8 mouse cellular contexts compared by ENCODE assay signal in the genomic region with DNA sequence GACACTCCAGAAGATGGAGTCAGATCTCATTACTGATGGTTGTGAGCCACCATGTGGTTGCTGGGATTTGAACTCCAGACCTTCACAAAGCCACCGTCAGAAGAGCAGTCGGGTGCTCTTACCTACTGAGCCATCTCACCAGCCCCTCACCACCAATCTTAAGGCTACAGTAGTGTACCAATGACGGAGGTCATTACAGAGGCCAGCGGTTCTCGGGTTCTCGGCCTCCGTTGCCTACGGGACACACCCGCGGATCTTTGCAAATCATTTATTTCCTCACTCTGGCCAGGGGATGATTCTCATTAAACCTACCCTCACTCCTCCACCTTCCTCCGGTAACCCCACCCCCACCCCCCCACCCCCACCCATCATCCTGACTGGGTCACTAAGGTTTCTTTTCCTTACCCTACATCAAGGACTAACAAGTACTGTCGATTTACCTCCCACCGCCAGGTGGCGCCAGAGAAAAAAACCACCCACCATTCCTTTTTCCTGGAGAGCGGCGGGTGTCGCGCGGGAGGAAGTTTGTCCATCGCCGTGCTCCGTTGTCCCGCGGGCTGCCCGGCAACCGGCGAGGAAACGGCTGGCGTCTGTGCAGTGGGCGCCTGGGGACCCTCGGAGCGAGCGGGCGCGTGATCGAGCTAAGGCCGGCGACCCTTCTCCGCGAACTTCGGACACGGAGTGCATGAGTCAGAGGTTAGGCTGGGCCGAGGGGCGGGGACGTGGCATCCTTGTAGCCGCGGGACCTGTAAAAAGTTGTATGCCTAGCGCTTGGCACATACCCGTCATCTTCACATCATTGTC. TPM values are rescaled to one million over a fixed set of nuclear protein-coding genes. Genes with fewer than 3 reads are reported as not detected.
A peak's percentile ranks its signal among the peaks of the same experiment; 100 is the strongest.
DNase-seq lines count a peak whose midpoint lies in the region; ATAC-seq and TF ChIP-seq lines count a peak whose summit lies in the region.

Gene Tchp (plus strand): TSS at position 496 of the 804 bp plus-strand sequence.

- TF ChIP-seq EP300 in liver, postnatal 0 days (IDR thresholded peaks at IDR 0.05; ENCODE audit: low read depth): no peak

- H3K4me3 ChIP-seq in E14TG2a.4 (replicated peaks; ENCODE audit: low read length): peak within 1 kb of the TSS; percentile 90
- H3K4me3 ChIP-seq in forebrain, embryonic 13.5 days: peak within 1 kb of the TSS; percentile 77
- H3K4me3 ChIP-seq in liver, postnatal 0 days (ENCODE audit: low read depth, low read length): peak within 1 kb of the TSS; percentile 81
- peak within 1 kb of the TSS; percentile 75 for H3K4me3 ChIP-seq in neural tube, embryonic 14.5 days (ENCODE audit: low read depth, low read length)

- H3K27ac ChIP-seq in forebrain, embryonic 13.5 days: no peak within 1 kb of the TSS
- no peak within 1 kb of the TSS for H3K27ac ChIP-seq in liver, postnatal 0 days (ENCODE audit: low read depth)
- H3K27ac ChIP-seq in neural tube, embryonic 14.5 days (ENCODE audit: low read depth, low read length): no peak within 1 kb of the TSS

- H3K9me3 ChIP-seq in E14TG2a.4 (ENCODE audit: low read length): no peaks in the 10 kb centered on the region
- H3K9me3 ChIP-seq in forebrain, embryonic 13.5 days (replicated peaks): no peaks in the 10 kb centered on the region
- H3K9me3 ChIP-seq in liver, postnatal 0 days (ENCODE audit: low read length): no peaks in the 10 kb centered on the region
- H3K9me3 ChIP-seq in neural tube, embryonic 14.5 days (ENCODE audit: control insufficient read depth, low read length): no peaks in the 10 kb centered on the region

- H3K4me2 ChIP-seq in forebrain, embryonic 13.5 days: peak within 1 kb of the TSS; percentile 86
- peak within 1 kb of the TSS; percentile 85 for H3K4me2 ChIP-seq in liver, postnatal 0 days (ENCODE audit: low read depth, low read length)
- H3K4me2 ChIP-seq in neural tube, embryonic 14.5 days (ENCODE audit: low read depth, low read length): peak within 1 kb of the TSS; percentile 58

- 3% methylated on average over 49 of the region's 49 CpGs for WGBS in forebrain, embryonic 13.5 days
- WGBS in large intestine, adult 2 months: 4% methylated on average over 49 of the region's 49 CpGs
- 5% methylated on average over 48 of the region's 49 CpGs for WGBS in liver, postnatal 0 days (ENCODE audit: insufficient replicate concordance)
- WGBS in neural tube, embryonic 14.5 days: 3% methylated on average over 49 of the region's 49 CpGs

- TF ChIP-seq CTCF in E14TG2a.4 (conservative IDR thresholded peaks at IDR 0.05; ENCODE audit: low read length): peak; percentile 52
- TF ChIP-seq CTCF in liver, postnatal 0 days (IDR thresholded peaks at IDR 0.05; ENCODE audit: low read depth): peak; percentile 91

- H3K9ac ChIP-seq in forebrain, embryonic 13.5 days: peak within 1 kb of the TSS; percentile 73
- peak within 1 kb of the TSS; percentile 73 for H3K9ac ChIP-seq in liver, postnatal 0 days (replicated peaks)
- H3K9ac ChIP-seq in neural tube, embryonic 14.5 days (replicated peaks; ENCODE audit: low read depth, low read length): peak within 1 kb of the TSS; percentile 61

- peaks cover 39% of the 10 kb centered on the region for H3K4me1 ChIP-seq in E14TG2a.4 (replicated peaks; ENCODE audit: low read depth, low read length)
- H3K4me1 ChIP-seq in forebrain, embryonic 13.5 days: peaks cover 16% of the 10 kb centered on the region
- peaks cover 7% of the 10 kb centered on the region for H3K4me1 ChIP-seq in liver, postnatal 0 days (ENCODE audit: insufficient read depth)
- peaks cover 7% of the 10 kb centered on the region for H3K4me1 ChIP-seq in neural tube, embryonic 14.5 days (ENCODE audit: control insufficient read depth, insufficient read depth, low read length)

- peak; percentile 97 for DNase-seq in c-Kit-positive CD71-positive TER-119-positive erythroid progenitor cells, embryonic 14.5 days (ENCODE audit: low spot score)
- DNase-seq in heart, postnatal 10 days: peak; percentile 96 to 98
- peak; percentile 83 for DNase-seq in large intestine, adult 2 months (ENCODE audit: low read depth, low spot score)
- peak; percentile 96 for DNase-seq in liver, postnatal 0 days
- peak; percentile 97 for DNase-seq in testis, postnatal 10 days (ENCODE audit: low spot score)

- H3K27me3 ChIP-seq in E14TG2a.4 (ENCODE audit: insufficient read depth, low read length): no peaks in the 10 kb centered on the region; the same call in 1 of the 2 replicates
- H3K27me3 ChIP-seq in forebrain, embryonic 13.5 days: no peaks in the 10 kb centered on the region
- H3K27me3 ChIP-seq in liver, postnatal 0 days (ENCODE audit: insufficient read depth, low read length): no peaks in the 10 kb centered on the region
- H3K27me3 ChIP-seq in neural tube, embryonic 14.5 days (ENCODE audit: control insufficient read depth, insufficient read depth, low read length): no peaks in the 10 kb centered on the region

- ATAC-seq in forebrain, embryonic 13.5 days: peak; percentile 81
- ATAC-seq in liver, postnatal 0 days: peak; percentile 84
- ATAC-seq in neural tube, embryonic 14.5 days (ENCODE audit: low read depth): peak; percentile 89

- peaks cover 36% of the 10 kb centered on the region for H3K36me3 ChIP-seq in E14TG2a.4 (ENCODE audit: insufficient read depth, low read length)
- H3K36me3 ChIP-seq in forebrain, embryonic 13.5 days (ENCODE audit: poor library complexity, severe bottlenecking): peaks cover 34% of the 10 kb centered on the region
- peaks cover 6% of the 10 kb centered on the region for H3K36me3 ChIP-seq in liver, postnatal 0 days (replicated peaks; ENCODE audit: insufficient read depth, low read length)
- H3K36me3 ChIP-seq in neural tube, embryonic 14.5 days (ENCODE audit: control insufficient read depth, insufficient read depth, low read length): peaks cover 14% of the 10 kb centered on the region

- intact Hi-C loops in heart, postnatal 10 days (cut with DNase I): loop anchor here (5.0 kb wide), 2 partner anchors 65 to 100 kb away; partner anchors contain the start of gene Ankrd13a

RNA-seq across cellular contexts. Expression of gene Tchp, which starts in this region (rescaled TPM):
- polyA plus RNA-seq in forebrain, embryonic 13.5 days (2015; fragmentation: Nextera tagmentation; extraction: Ambion mirVana): 22.6 and 23.8 TPM in 2 replicates
- total RNA-seq in heart, postnatal 10 days (2021): 1 to 10 TPM; 5.1 to 5.7 TPM
- 6.5 and 9.4 TPM in 2 replicates for polyA plus RNA-seq in large intestine, adult 2 months (2012; rRNA removed)
- polyA plus RNA-seq in liver, postnatal 0 days (2015; fragmentation: Nextera tagmentation; extraction: Ambion mirVana): 1.9 and 2.4 TPM in 2 replicates
- polyA plus RNA-seq in neural tube, embryonic 14.5 days (2014; fragmentation: Nextera tagmentation; extraction: Ambion mirVana): 15.2 and 16.2 TPM in 2 replicates
